Mouse (Mus musculus) embryonic facial prominence, embryonic 10.5 days (tissue): Measurements from ENCODE around the gene Luzp4. TPM values are rescaled to one million over a fixed set of nuclear protein-coding genes. Genes with fewer than 3 reads are reported as not detected.
"Not testable (repeated sequence)": the region's sequence is repeated elsewhere in the genome, so short reads cannot be mapped to it uniquely, and the experiment has no call there.

ENCODE experiments used
- DNase-seq: peaks from one replicate; pipeline ENCODE4 v3.0.0-alpha.2; 2017; ENCODE audit warnings: low spot score
- H3K27ac ChIP-seq: fragments of 300-500 bp; sonication (generic); replicated peaks from 2 replicates; pipeline ENCODE4 v1.5.1; 2016; ENCODE audit warnings: mild to moderate bottlenecking
- H3K27me3 ChIP-seq: fragments of 300-500 bp; sonication (generic); replicated peaks from 2 replicates; pipeline ENCODE4 v1.6.1; 2016; ENCODE audit warnings: low read depth, mild to moderate bottlenecking; ENCODE audit not compliant: poor library complexity, severe bottlenecking
- H3K36me3 ChIP-seq: fragments of 300-500 bp; sonication (generic); replicated peaks from 2 replicates; pipeline ENCODE4 v1.6.1; 2016; ENCODE audit warnings: mild to moderate bottlenecking, moderate library complexity
- H3K4me1 ChIP-seq: fragments of 300-500 bp; sonication (generic); 2 replicates; pipeline ENCODE4 v1.6.1; 2016
- H3K4me3 ChIP-seq: fragments of 300-500 bp; sonication (generic); 2 replicates; pipeline ENCODE4 v1.5.1; 2016; ENCODE audit warnings: mild to moderate bottlenecking, moderate library complexity
- H3K9me3 ChIP-seq: fragments of 300-500 bp; sonication (generic); 2 replicates; pipeline ENCODE4 v1.6.1; 2016; ENCODE audit warnings: mild to moderate bottlenecking
- WGBS: fragments of 180-500 bp; shearing (Covaris S2); methylation state at CpG from one replicate; pipeline ENCODE4 v1.1.7; 2016; 5-methylcytosine and 5-hydroxymethylcytosine counted together
- polyA plus RNA-seq: library from polyadenylated mRNA; unstranded; fragments of >200 nt; fragmentation: Nextera tagmentation; extraction: Ambion mirVana; gene quantifications from 2 replicates; pipeline ENCODE4 v1.2.1, GENCODE M21; 2016

Gene Luzp4
- polyA plus RNA-seq, result not detected in 2 replicates

GRCm38 (mm10) chrX:148857340-148857739 lies at the start of gene Luzp4:
Gene Luzp4 (plus strand): TSS chrX:148857640.
- WGBS, result 76% methylated on average over 5 of the region's 6 CpGs

GRCm38 (mm10) chrX:148841801-148842200 lies 15.6 kb upstream of the Luzp4 start:
- H3K36me3 ChIP-seq, H3K4me1 ChIP-seq, DNase-seq, H3K9me3 ChIP-seq, H3K27ac ChIP-seq, H3K27me3 ChIP-seq, H3K4me3 ChIP-seq: not testable (repeated sequence)
- WGBS, result 92% methylated on average over 4 of the region's 4 CpGs

More at GRCm38 (mm10) chrX:148857340-148857739, at the start of gene Luzp4:
- DNase-seq, H3K27ac ChIP-seq, H3K4me3 ChIP-seq, H3K27me3 ChIP-seq, H3K4me1 ChIP-seq, H3K36me3 ChIP-seq, H3K9me3 ChIP-seq: not testable (repeated sequence)

Other genes starting within 250 kb of the Luzp4 start
- not detected in 2 replicates for gene Gm8334, start 242.5 kb upstream of the Luzp4 start, polyA plus RNA-seq
- not detected in 2 replicates for gene Gm15127, start 194.0 kb upstream of the Luzp4 start, polyA plus RNA-seq
- gene Ott, start 216.6 kb downstream of the Luzp4 start, polyA plus RNA-seq, result not detected in 2 replicates